Mouse (Mus musculus): ENCODE data around the gene Sympk.

GRCm38 (mm10) chr7:19086760-19087159, 62.6 kb downstream of the Sympk start:
- TF ChIP-seq EP300 (optimal IDR thresholded peaks at IDR 0.05) (no peak), CTCF (IDR thresholded peaks at IDR 0.05; ENCODE audit: low read depth) (no peak)

Measured in stomach, postnatal 0 days (tissue).